Mouse (Mus musculus) liver, embryonic 14.5 days (tissue): ENCODE data around the gene Arl4d. TPM values are rescaled to one million over a fixed set of nuclear protein-coding genes. Genes with fewer than 3 reads are reported as not detected.

Experiments used
- ATAC-seq: fragments of 200-750 bp; cut with Nextera tagmentation; 2 replicates; pipeline ENCODE4 v1.8.0; 2017; ENCODE audit warnings: moderate number of reproducible peaks, mild to moderate bottlenecking, moderate library complexity; ENCODE audit not compliant: insufficient read depth
- DNase-seq, 3 experiments: peaks; one replicate each; pipeline ENCODE4 v3.0.0-alpha.2; 2012 to 2013; ENCODE audit warnings: low read depth in 3 of 3, low spot score in 3 of 3
- H3K27ac ChIP-seq: fragments of 300-500 bp; sonication (generic); 2 replicates; pipeline ENCODE4 v1.5.1; 2014; ENCODE audit warnings: moderate library complexity, mild to moderate bottlenecking, control low read depth, inconsistent platforms
- H3K27me3 ChIP-seq: fragments of 300-500 bp; sonication (generic); 2 replicates; pipeline ENCODE4 v1.6.1; 2014; ENCODE audit warnings: mild to moderate bottlenecking, low read length, moderate library complexity; ENCODE audit not compliant: control insufficient read depth, insufficient read depth
- H3K36me3 ChIP-seq: fragments of 300-500 bp; sonication (generic); replicated peaks from 2 replicates; pipeline ENCODE4 v1.6.1; 2014; ENCODE audit warnings: low read depth; ENCODE audit not compliant: control insufficient read depth, insufficient read depth
- H3K4me1 ChIP-seq, 2 experiments: fragments of 200-500 bp in 1 of 2; fragments of 300-500 bp in 1 of 2; sonication (generic) in 1 of 2; replicated peaks; 2 replicates each; pipeline ENCODE4 v1.6.1; 2012 to 2014; ENCODE audit warnings: antibody characterized with exemption in 1 of 2, inconsistent platforms in 1 of 2, low read length in 1 of 2; ENCODE audit not compliant: control insufficient read depth in 2 of 2, insufficient read depth in 2 of 2
- H3K4me2 ChIP-seq: fragments of 300-500 bp; sonication (generic); 2 replicates; pipeline ENCODE4 v1.6.1; 2014; ENCODE audit warnings: low read depth, mild to moderate bottlenecking, control low read depth, moderate library complexity
- H3K4me3 ChIP-seq, 2 experiments: fragments of 200-500 bp in 1 of 2; fragments of 300-500 bp in 1 of 2; sonication (generic) in 1 of 2; 2 replicates each; pipeline ENCODE4 v1.5.1; 2012 to 2014; ENCODE audit warnings: low read depth in 2 of 2, low read length in 2 of 2, mild to moderate bottlenecking in 2 of 2, control low read depth in 1 of 2, inconsistent platforms in 1 of 2, moderate library complexity in 1 of 2; ENCODE audit not compliant: insufficient read depth in 1 of 2
- H3K9ac ChIP-seq: fragments of 300-500 bp; sonication (generic); replicated peaks from 2 replicates; pipeline ENCODE4 v1.6.1; 2014; ENCODE audit warnings: mild to moderate bottlenecking, control low read depth, moderate library complexity
- H3K9me3 ChIP-seq: fragments of 300-500 bp; sonication (generic); 2 replicates; pipeline ENCODE4 v1.6.1; 2016; ENCODE audit warnings: low read length, mixed read lengths; ENCODE audit not compliant: control insufficient read depth
- CTCF ChIP-seq: IDR thresholded peaks from 2 replicates; pipeline ENCODE4 v1.5.1; 2016; ENCODE audit warnings: antibody characterized with exemption, low read depth, control low read depth
- EP300 ChIP-seq: IDR thresholded peaks from 2 replicates; pipeline ENCODE4 v1.6.1; 2016; ENCODE audit warnings: antibody characterized with exemption, low read depth
- WGBS: fragments of 180-500 bp; shearing (Covaris S2); extraction: QIAGEN DNeasy Blood & Tissue Kit; methylation state at CpG from one replicate; pipeline ENCODE4 v1.1.7; 2014; ENCODE audit not compliant: insufficient replicate concordance; 5-methylcytosine and 5-hydroxymethylcytosine counted together
- polyA plus RNA-seq, 2 experiments: library from polyadenylated mRNA; depleted of rRNA in 1 of 2; stranded (reverse) in 1 of 2; unstranded in 1 of 2; fragments of >200 nt; fragmentation: Nextera tagmentation in 1 of 2; extraction: Ambion mirVana in 1 of 2; gene quantifications; 2 replicates each; pipeline versions ENCODE4 v1.2.1 to v1.2.3; 2012 to 2014

The Arl4d gene
- polyA plus RNA-seq, 2 experiments: 0.46 to 0.84 TPM

- no peaks in the 10 kb centered on the region for H3K36me3 ChIP-seq
- H3K4me3 ChIP-seq: no peak overlapping the region
- ATAC-seq (peak; percentile 37; the same call in 1 of the 2 replicates), DNase-seq (no peak)
- no peak overlapping the region for H3K9ac ChIP-seq
- peak overlapping the region; percentile 6; the same call in 1 of the 2 replicates for H3K4me2 ChIP-seq
- H3K27ac ChIP-seq: no peak overlapping the region; the same call in 1 of the 2 replicates
- no peak for TF ChIP-seq CTCF
- WGBS: 27% methylated on average over 13 of the region's 13 CpGs
- H3K27me3 ChIP-seq: no peaks in the 10 kb centered on the region
- H3K9me3 ChIP-seq: no peaks in the 10 kb centered on the region
- H3K4me1 ChIP-seq: peaks cover 10 to 38% of the 10 kb centered on the region in 2 experiments
These were observed 3.4 kb downstream of the Arl4d start for GRCm38 (mm10) chr11:101668546-101669261.

DNA sequence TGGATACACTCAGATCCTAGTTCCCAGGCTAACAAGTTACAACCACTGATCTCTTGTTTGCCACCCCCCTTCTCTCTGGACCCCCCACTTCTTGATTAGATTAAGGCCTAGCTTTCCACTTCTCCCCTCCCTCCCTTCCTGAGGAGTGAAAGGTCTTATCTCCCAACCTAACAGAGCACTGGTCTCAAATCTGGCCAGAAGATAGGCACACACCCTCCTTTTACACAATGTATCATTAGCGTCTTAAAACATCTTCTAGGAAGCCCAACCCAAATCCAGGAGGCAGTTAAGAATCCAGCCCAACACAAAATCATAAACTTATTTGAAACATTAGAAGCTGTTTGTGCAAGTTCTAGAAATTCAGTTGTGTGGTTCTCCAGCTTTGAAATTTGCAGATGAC lies 5.0 kb downstream of the Arl4d start:
- no peak overlapping the region for H3K9ac ChIP-seq
- no peak overlapping the region for H3K27ac ChIP-seq
- H3K4me2 ChIP-seq: no peak overlapping the region
- no peak for DNase-seq
- WGBS: 11% methylated on average over 1 of the region's 1 CpGs
- H3K36me3 ChIP-seq: no peaks in the 10 kb centered on the region
- TF ChIP-seq EP300 (no peak), CTCF (no peak)
- H3K4me1 ChIP-seq: peaks cover 10 to 41% of the 10 kb centered on the region in 2 experiments
- no peak overlapping the region for H3K4me3 ChIP-seq
- no peak for ATAC-seq
- H3K9me3 ChIP-seq: no peaks in the 10 kb centered on the region
- H3K27me3 ChIP-seq: no peaks in the 10 kb centered on the region

DNA sequence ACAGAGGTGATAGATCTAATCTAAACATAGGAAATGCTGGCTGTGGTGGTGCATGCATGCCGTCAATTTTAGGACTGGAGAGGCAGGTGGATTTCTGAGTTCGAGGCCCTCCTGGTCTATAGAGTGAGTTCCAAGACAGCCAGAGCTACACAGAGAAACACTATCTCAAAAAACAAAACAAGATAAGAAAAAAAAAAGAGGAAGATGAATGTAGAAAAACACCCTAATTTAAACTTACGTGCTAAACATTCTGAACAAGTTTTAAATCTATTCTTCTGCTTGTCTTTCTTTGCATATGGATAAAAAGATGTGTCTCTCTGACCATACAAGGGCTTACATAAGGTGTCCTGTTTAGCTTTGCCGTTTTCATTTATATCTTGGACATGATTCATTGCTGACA lies 5.9 kb downstream of the Arl4d start:
- DNase-seq (no peak), ATAC-seq (no peak)
- Histone ChIP-seq H3K9ac (no peak overlapping the region), H3K4me1 (peaks cover 10 to 41% of the 10 kb centered on the region in 2 experiments), H3K27me3 (no peaks in the 10 kb centered on the region), H3K36me3 (no peaks in the 10 kb centered on the region), H3K27ac (no peak overlapping the region), H3K9me3 (no peaks in the 10 kb centered on the region), H3K4me3 (no peak overlapping the region), H3K4me2 (no peak overlapping the region)
- WGBS: 32% methylated on average over 4 of the region's 4 CpGs
- TF ChIP-seq CTCF (no peak), EP300 (no peak)

- H3K36me3 ChIP-seq: no peaks in the 10 kb centered on the region
- H3K4me3 ChIP-seq: no peak overlapping the region
- H3K9ac ChIP-seq: no peak overlapping the region
- 14% methylated on average over 16 of the region's 16 CpGs for WGBS
- DNase-seq (no peak), ATAC-seq (no peak)
- H3K27me3 ChIP-seq: no peaks in the 10 kb centered on the region
- peak overlapping the region; percentile 24 for H3K4me2 ChIP-seq
- no peak overlapping the region for H3K27ac ChIP-seq
- H3K4me1 ChIP-seq: peaks cover 5 to 33% of the 10 kb centered on the region in 2 experiments
- TF ChIP-seq EP300: no peak
- no peak for TF ChIP-seq CTCF
- no peaks in the 10 kb centered on the region for H3K9me3 ChIP-seq
These were observed 7.8 kb downstream of the Arl4d start for GRCm38 (mm10) chr11:101673010-101673642.

DNA sequence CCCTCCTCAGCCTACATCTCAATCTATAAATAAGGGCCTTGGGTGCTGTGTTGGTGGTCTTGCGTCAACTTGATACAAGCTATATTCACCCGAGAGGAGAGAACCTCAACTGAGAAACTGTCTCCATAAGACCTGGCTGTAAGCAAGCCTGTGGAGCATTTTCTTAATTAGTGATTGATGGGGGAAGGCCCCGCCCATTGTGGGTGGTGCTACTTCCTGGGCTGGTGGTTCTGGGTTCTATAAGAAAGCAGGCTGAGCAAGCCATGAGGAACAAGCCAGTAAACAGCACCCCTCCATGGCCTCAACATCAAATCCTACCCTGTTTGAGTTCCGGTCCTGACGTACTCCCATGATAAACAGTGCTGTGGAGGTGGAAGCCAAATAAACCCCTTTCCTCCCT lies 8.8 kb downstream of the Arl4d start:
- H3K9ac ChIP-seq: no peak overlapping the region
- DNase-seq: no peak
- no peaks in the 10 kb centered on the region for H3K9me3 ChIP-seq
- no peaks in the 10 kb centered on the region for H3K36me3 ChIP-seq
- no peaks in the 10 kb centered on the region for H3K27me3 ChIP-seq
- 68% methylated on average over 5 of the region's 5 CpGs for WGBS
- no peak overlapping the region for H3K4me3 ChIP-seq
- peaks cover 3 to 25% of the 10 kb centered on the region in 2 experiments for H3K4me1 ChIP-seq
- no peak for ATAC-seq
- no peak overlapping the region for H3K4me2 ChIP-seq
- H3K27ac ChIP-seq: no peak overlapping the region
- TF ChIP-seq EP300: no peak
- TF ChIP-seq CTCF: no peak
